Mouse (Mus musculus): ENCODE data around the gene Nav1. TPM values are rescaled to one million over a fixed set of nuclear protein-coding genes. Genes with fewer than 3 reads are reported as not detected.

Nav1 gene
- polyA plus RNA-seq, 1 experiment from 2014 or later: 20.7 TPM

DNA sequence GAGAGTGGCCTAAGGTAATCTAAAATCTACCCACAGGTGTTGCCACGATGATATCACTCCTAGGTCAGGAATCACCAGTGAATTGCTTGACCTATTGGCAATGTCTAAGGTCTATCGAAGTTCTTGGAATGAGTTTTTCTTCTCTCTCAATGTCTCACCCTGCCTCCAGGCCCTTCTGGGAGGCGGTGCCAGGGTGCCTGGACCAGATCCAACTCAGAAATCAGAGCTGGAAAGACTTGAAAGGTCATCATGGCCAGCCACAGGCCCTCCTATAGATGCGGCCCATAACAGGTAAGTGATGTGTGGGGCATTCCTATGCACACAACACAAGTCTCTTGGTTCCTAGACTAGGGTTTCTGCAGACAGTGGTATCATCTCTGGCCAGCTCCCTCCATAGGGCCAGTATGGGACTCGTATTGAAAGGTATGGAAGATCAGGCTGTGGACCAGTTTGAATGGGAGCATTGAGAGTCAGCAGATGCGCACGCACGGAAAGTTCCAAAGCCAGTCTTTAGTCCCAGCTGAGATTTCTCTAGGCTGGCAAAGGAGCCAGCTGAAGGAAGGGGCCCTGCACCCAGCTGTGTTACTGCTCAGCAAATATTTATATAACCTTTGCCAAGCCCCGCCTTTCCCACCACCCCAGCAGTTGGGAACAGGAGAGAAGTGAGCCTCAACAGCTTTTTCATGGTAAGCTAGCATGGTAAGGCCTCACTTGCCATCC lies 92.0 kb downstream of the Nav1 start:
- ATAC-seq (replicated peaks; ENCODE audit: insufficient number of reproducible peaks, insufficient read depth, low FRiP score, low read depth): no peak
- WGBS: 61% methylated on average over 9 of the region's 9 CpGs
- Histone ChIP-seq H3K27ac (peak overlapping the region; percentile 87), H3K9me3 (replicated peaks) (no peaks in the 10 kb centered on the region), H3K36me3 (no peaks in the 10 kb centered on the region), H3K27me3 (no peaks in the 10 kb centered on the region), H3K4me1 (replicated peaks) (peaks cover 80% of the 10 kb centered on the region), H3K4me3 (no peak overlapping the region), H3K9ac (no peak overlapping the region), H3K4me2 (no peak overlapping the region)

DNA sequence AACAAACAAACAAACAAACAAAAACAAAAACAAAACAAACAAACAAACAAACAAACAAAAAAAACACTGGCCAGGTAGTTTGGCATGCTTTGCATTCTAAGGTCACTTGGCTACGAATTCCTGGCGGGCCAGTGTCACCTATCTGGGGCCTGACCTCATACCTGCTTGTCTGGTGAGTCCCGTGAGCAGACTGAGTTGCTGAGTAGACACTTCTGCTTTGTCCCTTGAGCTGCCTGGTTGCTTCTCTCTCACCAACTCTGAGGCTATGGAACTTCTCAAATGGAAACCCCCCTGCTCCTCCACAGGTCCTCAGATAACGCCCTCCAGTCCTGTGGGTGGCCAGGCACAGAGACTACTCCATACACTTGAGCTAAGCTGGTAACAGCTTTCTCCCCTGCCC lies 93.0 kb downstream of the Nav1 start:
- 56% methylated on average over 4 of the region's 4 CpGs for WGBS

DNA sequence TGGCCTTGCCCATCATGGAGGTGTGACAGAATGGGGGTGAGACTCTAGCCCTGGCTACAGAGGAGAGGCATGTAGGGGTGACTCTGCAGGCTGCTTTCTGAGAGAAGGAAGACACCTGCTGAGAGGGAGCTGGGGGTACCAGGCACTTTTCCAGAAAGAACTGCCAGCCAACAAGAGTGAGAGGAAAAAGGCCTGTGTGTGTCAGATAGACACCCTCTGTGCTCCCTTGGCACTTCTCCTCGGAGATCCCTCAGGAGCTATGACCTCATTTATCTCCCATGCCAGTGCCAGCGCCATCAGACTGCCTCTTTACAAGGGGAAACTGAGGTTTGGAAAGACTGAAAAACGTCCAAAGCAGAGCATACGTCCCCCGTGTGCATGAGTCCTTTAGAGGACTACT lies 93.6 kb downstream of the Nav1 start:
- no peaks in the 10 kb centered on the region for H3K27me3 ChIP-seq
- ATAC-seq (replicated peaks; ENCODE audit: insufficient number of reproducible peaks, insufficient read depth, low FRiP score, low read depth): no peak
- 40% methylated on average over 5 of the region's 5 CpGs for WGBS
- H3K4me2 ChIP-seq: no peak overlapping the region
- H3K4me1 ChIP-seq (replicated peaks): peaks cover 74% of the 10 kb centered on the region
- no peak overlapping the region for H3K9ac ChIP-seq
- H3K9me3 ChIP-seq (replicated peaks): no peaks in the 10 kb centered on the region
- peak overlapping the region; percentile 87 for H3K27ac ChIP-seq
- no peaks in the 10 kb centered on the region for H3K36me3 ChIP-seq
- H3K4me3 ChIP-seq: no peak overlapping the region

More for the DNA sequence above, 93.0 kb downstream of the Nav1 start:
- no peak for ATAC-seq (replicated peaks; ENCODE audit: insufficient number of reproducible peaks, insufficient read depth, low FRiP score, low read depth)
- H3K27me3 ChIP-seq: no peaks in the 10 kb centered on the region
- H3K4me2 ChIP-seq: no peak overlapping the region
- no peak overlapping the region for H3K9ac ChIP-seq
- H3K36me3 ChIP-seq: no peaks in the 10 kb centered on the region
- no peaks in the 10 kb centered on the region for H3K9me3 ChIP-seq (replicated peaks)
- H3K4me3 ChIP-seq: no peak overlapping the region
- H3K4me1 ChIP-seq (replicated peaks): peaks cover 77% of the 10 kb centered on the region
- peak overlapping the region; percentile 87 for H3K27ac ChIP-seq

DNA sequence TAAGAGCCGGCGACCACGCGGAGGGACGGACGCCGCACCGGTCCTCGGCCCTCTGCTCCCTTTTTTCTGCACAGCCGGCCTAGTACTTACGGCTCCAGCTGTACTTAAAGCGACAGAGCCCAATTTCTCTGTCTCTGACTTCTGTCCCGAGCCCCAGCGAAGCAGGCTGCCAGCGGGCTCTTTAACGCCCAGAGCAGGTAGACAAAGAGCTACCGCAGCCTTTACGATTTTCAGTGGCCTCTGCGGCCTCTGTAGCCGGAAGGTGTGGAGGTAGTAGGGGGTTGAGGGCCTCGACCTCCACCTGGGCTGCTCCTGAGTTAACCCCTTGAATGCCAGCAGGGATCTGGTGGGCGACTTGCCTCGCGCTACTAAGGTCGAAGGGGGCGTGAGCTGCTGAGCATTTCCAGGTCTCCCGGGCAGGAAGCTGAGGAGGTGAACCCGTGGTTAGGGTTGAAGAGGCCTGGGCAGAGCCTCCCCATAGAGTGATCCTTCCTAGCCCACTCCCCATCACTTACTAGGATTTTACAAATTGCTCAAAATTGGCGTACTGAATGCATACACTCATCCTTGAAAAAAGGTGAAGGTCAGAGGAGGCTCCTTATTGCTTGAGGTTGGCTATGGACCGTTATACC lies 96.6 kb downstream of the Nav1 start:
- H3K4me2 ChIP-seq: peak overlapping the region; percentile 70
- peak overlapping the region; percentile 70 for H3K9ac ChIP-seq
- H3K27ac ChIP-seq: peak overlapping the region; percentile 76
- H3K4me3 ChIP-seq: peak overlapping the region; percentile 65
- WGBS: 6% methylated on average over 30 of the region's 30 CpGs
- peaks cover 74% of the 10 kb centered on the region for H3K4me1 ChIP-seq (replicated peaks)
- ATAC-seq (replicated peaks; ENCODE audit: insufficient number of reproducible peaks, insufficient read depth, low FRiP score, low read depth): peak; percentile 70; the same call in 1 of the 2 replicates
- no peaks in the 10 kb centered on the region for H3K36me3 ChIP-seq
- H3K9me3 ChIP-seq (replicated peaks): no peaks in the 10 kb centered on the region
- no peaks in the 10 kb centered on the region for H3K27me3 ChIP-seq

DNA sequence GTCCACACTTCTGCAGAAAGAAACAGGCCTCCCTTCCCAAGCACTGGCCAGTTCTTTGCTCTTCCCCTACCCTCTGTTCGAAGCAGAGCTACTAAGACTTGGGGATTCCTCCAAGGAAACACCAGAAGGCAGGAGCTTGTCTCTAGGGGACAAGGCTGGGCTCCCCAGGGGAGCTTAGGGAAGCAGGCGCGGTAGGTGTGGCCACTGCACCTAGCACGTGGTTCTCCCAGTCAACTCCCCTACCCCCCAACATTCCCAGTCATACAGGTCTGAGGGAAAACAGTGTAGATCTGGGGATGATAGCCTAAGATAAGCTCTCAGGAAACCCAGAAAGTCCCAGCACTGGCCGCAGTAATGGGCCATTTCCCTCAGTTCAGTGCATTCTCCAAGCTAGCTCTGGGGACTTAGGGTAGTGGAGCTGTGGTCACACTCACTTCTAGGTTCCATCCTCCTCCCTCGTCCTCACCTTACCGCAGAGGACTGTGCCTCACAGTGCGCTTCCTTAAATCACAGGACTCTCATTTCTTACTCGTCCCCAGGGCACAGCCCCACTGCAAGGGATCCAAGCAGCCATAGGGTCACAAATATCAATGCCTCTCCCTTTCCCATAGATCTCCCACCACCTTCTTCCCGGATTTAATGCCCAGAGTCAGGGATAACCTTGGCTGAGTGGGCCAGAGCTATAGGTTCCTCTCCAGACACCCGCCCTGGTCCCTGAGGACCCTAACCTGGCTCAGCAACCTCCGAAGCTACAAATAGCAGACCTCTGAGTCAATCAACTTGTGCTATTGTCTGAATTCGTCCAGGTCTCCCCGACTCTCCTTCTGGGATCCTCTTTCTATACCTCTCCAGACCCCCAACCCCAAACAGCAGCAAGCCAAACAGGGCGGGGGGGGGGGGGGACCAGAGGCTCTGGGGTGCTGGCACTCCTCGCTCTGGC lies 97.7 kb downstream of the Nav1 start:
- peak overlapping the region; percentile 70 for H3K4me2 ChIP-seq
- WGBS: 18% methylated on average over 15 of the region's 16 CpGs
- H3K4me3 ChIP-seq: peak overlapping the region; percentile 65
- peak overlapping the region; percentile 76 for H3K27ac ChIP-seq
- H3K36me3 ChIP-seq: no peaks in the 10 kb centered on the region
- no peaks in the 10 kb centered on the region for H3K27me3 ChIP-seq
- no peak for ATAC-seq (replicated peaks; ENCODE audit: insufficient number of reproducible peaks, insufficient read depth, low FRiP score, low read depth)
- H3K9ac ChIP-seq: peak overlapping the region; percentile 70
- H3K9me3 ChIP-seq (replicated peaks): no peaks in the 10 kb centered on the region
- peaks cover 67% of the 10 kb centered on the region for H3K4me1 ChIP-seq (replicated peaks)

DNA sequence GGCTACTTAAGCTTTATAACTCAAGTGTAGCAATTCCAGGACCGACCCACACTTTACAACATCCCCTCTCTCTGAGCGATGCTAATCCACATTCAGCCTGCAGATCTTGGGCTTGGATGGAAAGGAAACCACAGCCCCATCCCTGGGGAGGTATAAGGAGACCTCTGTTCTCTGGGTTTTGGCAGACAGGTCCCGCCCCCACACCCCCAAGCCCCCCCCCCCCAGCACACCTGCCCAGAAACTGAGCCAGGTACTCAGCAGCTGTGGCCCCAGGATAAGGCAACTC lies 98.8 kb downstream of the Nav1 start:
- 32% methylated on average over 3 of the region's 3 CpGs for WGBS
- H3K27ac ChIP-seq: peak overlapping the region; percentile 76
- peaks cover 63% of the 10 kb centered on the region for H3K4me1 ChIP-seq (replicated peaks)
- no peaks in the 10 kb centered on the region for H3K27me3 ChIP-seq
- no peaks in the 10 kb centered on the region for H3K36me3 ChIP-seq
- peak overlapping the region; percentile 70 for H3K4me2 ChIP-seq
- H3K4me3 ChIP-seq: peak overlapping the region; percentile 65
- H3K9ac ChIP-seq: peak overlapping the region; percentile 40; the same call in 1 of the 2 replicates
- H3K9me3 ChIP-seq (replicated peaks): no peaks in the 10 kb centered on the region
- no peak for ATAC-seq (replicated peaks; ENCODE audit: insufficient number of reproducible peaks, insufficient read depth, low FRiP score, low read depth)

DNA sequence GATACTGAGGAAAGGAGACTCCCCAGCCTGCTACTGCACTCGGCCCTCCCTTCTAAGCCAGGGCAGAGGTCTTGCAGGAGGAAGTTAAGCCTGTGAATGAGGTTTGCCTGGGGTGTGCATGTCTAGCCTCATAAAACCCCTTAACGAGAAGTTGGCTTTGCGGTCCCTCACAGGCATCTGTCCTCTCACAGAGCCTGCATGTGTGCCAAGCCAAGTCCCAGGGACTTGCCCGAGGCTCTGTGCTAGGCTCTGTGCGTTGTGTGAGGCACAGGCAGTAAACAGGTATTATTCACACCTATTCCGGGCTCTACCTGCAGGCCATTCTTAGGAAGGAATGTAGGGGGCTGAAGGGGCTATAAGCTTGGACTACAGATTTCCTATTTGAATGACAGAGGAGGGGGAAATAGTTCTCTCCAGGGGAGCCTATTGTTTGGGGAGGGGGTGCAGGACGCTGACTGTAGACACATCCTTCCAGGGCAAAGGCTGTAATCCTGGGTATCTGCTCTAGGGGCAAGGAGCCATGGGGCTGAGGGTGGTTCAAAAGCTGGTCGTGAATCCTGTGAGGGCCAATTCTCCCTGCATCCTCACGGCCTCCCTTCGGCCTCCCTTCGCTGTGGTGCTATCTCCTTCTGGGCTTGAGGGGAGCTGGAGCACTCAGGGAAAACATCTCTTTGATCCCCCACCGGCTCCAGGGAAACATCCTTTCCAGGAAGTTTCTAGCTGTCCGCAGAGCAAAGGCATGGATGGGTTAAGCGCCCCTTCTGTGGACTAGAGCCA lies 99.3 kb downstream of the Nav1 start:
- Histone ChIP-seq H3K27ac (peak overlapping the region; percentile 30; the same call in 1 of the 2 replicates), H3K4me3 (peak overlapping the region; percentile 65), H3K4me1 (replicated peaks) (peaks cover 58% of the 10 kb centered on the region), H3K4me2 (peak overlapping the region; percentile 70), H3K9ac (peak overlapping the region; percentile 40; the same call in 1 of the 2 replicates), H3K27me3 (no peaks in the 10 kb centered on the region), H3K36me3 (no peaks in the 10 kb centered on the region), H3K9me3 (replicated peaks) (no peaks in the 10 kb centered on the region)
- ATAC-seq (replicated peaks; ENCODE audit: insufficient number of reproducible peaks, insufficient read depth, low FRiP score, low read depth): no peak
- 43% methylated on average over 14 of the region's 14 CpGs for WGBS

DNA sequence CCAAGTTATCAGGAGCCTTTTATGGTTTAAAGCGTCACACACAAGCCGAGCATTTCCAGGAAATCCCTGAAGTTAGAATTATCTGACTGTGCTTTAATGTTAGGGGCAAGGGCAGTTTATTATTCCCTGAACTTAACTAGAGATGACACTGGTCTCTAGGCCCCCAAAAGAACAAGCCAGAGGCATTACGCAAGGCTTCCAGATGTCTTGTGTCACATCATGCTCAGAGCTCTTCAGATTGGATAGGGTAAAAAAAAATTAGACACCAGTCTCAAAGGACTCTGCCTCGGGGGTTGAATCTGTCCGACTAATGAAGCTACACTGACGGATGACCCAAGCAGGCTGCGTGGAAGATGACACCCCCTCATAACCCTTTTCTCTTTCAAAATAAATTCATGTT lies 101.6 kb downstream of the Nav1 start:
- Histone ChIP-seq H3K9ac (no peak overlapping the region), H3K27me3 (no peaks in the 10 kb centered on the region), H3K4me1 (replicated peaks) (peaks cover 51% of the 10 kb centered on the region), H3K36me3 (no peaks in the 10 kb centered on the region), H3K4me3 (no peak overlapping the region), H3K9me3 (replicated peaks) (no peaks in the 10 kb centered on the region), H3K4me2 (no peak overlapping the region), H3K27ac (no peak overlapping the region)
- no peak for ATAC-seq (replicated peaks; ENCODE audit: insufficient number of reproducible peaks, insufficient read depth, low FRiP score, low read depth)
- 69% methylated on average over 7 of the region's 7 CpGs for WGBS

DNA sequence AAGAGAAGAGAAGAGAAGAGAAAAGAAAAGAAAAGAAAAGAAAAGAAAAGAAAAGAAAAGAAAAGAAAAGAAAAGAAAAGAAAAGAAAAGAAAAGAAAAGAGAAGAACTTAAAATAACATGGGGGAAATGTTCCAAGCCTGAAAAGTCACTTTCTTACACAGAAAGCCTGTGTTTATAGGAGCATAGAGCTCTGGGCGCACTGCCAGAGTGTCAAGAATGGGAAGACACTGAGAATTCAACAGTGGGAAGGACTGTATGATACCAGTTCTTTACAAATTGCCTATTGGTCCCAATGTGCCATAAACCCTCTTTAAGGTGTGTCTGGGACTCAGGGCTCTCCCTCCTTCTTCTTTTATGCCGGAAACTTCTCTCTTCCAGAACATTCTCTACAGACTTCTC lies 103.7 kb downstream of the Nav1 start:
- no peak overlapping the region for H3K4me2 ChIP-seq
- no peak overlapping the region for H3K9ac ChIP-seq
- no peaks in the 10 kb centered on the region for H3K9me3 ChIP-seq (replicated peaks)
- 79% methylated on average over 2 of the region's 2 CpGs for WGBS
- no peak for ATAC-seq (replicated peaks; ENCODE audit: insufficient number of reproducible peaks, insufficient read depth, low FRiP score, low read depth)
- peaks cover 68% of the 10 kb centered on the region for H3K4me1 ChIP-seq (replicated peaks)
- H3K4me3 ChIP-seq: no peak overlapping the region
- H3K36me3 ChIP-seq: no peaks in the 10 kb centered on the region
- H3K27me3 ChIP-seq: no peaks in the 10 kb centered on the region
- no peak overlapping the region for H3K27ac ChIP-seq

DNA sequence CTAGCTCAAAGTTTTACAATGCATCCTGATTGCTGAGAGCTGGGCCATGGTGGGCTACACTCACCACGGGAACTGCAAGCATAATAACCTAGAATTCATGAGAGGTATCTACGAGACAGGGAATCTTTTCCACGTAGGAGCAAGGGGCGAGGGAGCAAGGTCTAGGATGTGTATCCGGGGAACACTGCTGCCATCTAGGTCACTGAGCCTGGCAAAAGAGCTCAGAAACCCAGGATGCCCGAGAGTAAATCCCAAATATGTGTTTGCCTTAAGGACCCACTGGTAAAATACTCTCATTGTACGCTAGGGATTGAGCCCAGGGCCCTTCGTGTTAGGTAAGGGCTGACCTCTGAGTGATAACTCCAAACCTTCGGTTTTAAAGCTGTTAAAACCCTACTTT lies 104.3 kb downstream of the Nav1 start:
- no peak for ATAC-seq (replicated peaks; ENCODE audit: insufficient number of reproducible peaks, insufficient read depth, low FRiP score, low read depth)
- Histone ChIP-seq H3K4me3 (no peak overlapping the region), H3K36me3 (no peaks in the 10 kb centered on the region), H3K27ac (no peak overlapping the region), H3K4me1 (replicated peaks) (peaks cover 68% of the 10 kb centered on the region), H3K9ac (no peak overlapping the region), H3K9me3 (replicated peaks) (no peaks in the 10 kb centered on the region), H3K4me2 (no peak overlapping the region), H3K27me3 (no peaks in the 10 kb centered on the region)
- WGBS: 77% methylated on average over 9 of the region's 9 CpGs

DNA sequence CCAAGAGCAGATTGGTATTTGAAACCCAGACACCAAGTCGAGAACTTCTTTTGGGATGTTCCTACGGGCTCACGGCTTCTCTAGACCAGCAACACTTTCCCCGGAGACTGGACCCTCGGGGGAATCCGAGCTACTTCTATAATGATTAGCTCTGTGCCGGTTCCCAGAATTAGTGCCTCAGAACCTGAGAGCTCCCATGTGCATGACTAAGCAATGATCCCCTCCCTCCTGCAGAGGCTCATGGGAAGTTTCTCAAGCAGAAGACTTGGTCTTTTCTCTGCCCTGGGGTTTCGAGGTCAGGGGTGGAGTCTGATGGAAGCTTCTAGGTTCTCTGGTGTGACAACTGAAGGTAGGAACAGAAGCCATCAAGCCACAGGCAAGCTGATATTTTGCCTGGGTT lies 105.0 kb downstream of the Nav1 start:
- Histone ChIP-seq H3K9ac (no peak overlapping the region), H3K27ac (no peak overlapping the region), H3K9me3 (replicated peaks) (no peaks in the 10 kb centered on the region), H3K4me1 (replicated peaks) (peaks cover 65% of the 10 kb centered on the region), H3K4me2 (no peak overlapping the region), H3K36me3 (no peaks in the 10 kb centered on the region), H3K27me3 (no peaks in the 10 kb centered on the region), H3K4me3 (no peak overlapping the region)
- ATAC-seq (replicated peaks; ENCODE audit: insufficient number of reproducible peaks, insufficient read depth, low FRiP score, low read depth): no peak
- 51% methylated on average over 8 of the region's 8 CpGs for WGBS
